In genomic region chr16:92423363-92423762, GRCm38 (mm10) we compare ENCODE assay signal across 11 mouse cellular contexts. TPM values are rescaled to one million over a fixed set of nuclear protein-coding genes. Genes with fewer than 3 reads are reported as not detected.
DNase-seq lines count a peak whose midpoint lies in the region; ATAC-seq and TF ChIP-seq lines count a peak whose summit lies in the region.
"Had no signal": no experiment of that assay in that cellular context is flagged by ENCODE, and none has a peak within 500 bp of the region (broad histone marks: within the 10 kb centered on the region; RNA-seq: fewer than 3 reads in every experiment).

No protein-coding gene starts in this region.

- TF ChIP-seq CTCF in stomach, postnatal 0 days (IDR thresholded peaks at IDR 0.05; ENCODE audit: low read depth) = no peak
- no peak for TF ChIP-seq CTCF in kidney, adult 2 months (conservative IDR thresholded peaks at IDR 0.05; ENCODE audit: insufficient read depth, insufficient read length, low read depth, low read length)
- no peak for TF ChIP-seq CTCF in olfactory bulb, adult 2 months (IDR thresholded peaks at IDR 0.05; ENCODE audit: insufficient read depth, low read depth, low read length)

- H3K27me3 ChIP-seq in stomach, embryonic 16.5 days (ENCODE audit: control insufficient read depth, insufficient read depth, low read length) = peaks cover 3% of the 10 kb centered on the region; the same call in 1 of the 2 replicates
- H3K27me3 ChIP-seq in stomach, postnatal 0 days (ENCODE audit: control insufficient read depth, insufficient read depth, low read length) = no peaks in the 10 kb centered on the region
- no peaks in the 10 kb centered on the region for H3K27me3 ChIP-seq in kidney, adult 2 months (replicated peaks; ENCODE audit: control insufficient read depth, insufficient read depth, low read length)
- H3K27me3 ChIP-seq: hindbrain, embryonic 13.5 days; liver, embryonic 13.5 days had no signal

- H3K9me3 ChIP-seq in stomach, embryonic 16.5 days (replicated peaks; ENCODE audit: control insufficient read depth, low read length) = no peaks in the 10 kb centered on the region
- no peaks in the 10 kb centered on the region for H3K9me3 ChIP-seq in stomach, postnatal 0 days (ENCODE audit: control insufficient read depth, low read length)
- H3K9me3 ChIP-seq: hindbrain, embryonic 13.5 days; liver, embryonic 13.5 days had no signal

- no peak for TF ChIP-seq POLR2A in kidney, adult 2 months (IDR thresholded peaks at IDR 0.05; ENCODE audit: low read depth, low read length)
- no peak for TF ChIP-seq POLR2A in olfactory bulb, adult 2 months (IDR thresholded peaks at IDR 0.05; ENCODE audit: insufficient read depth, low read depth, low read length)

- ATAC-seq in stomach, embryonic 16.5 days (ENCODE audit: insufficient read depth, low FRiP score) = no peak
- no peak for ATAC-seq in stomach, postnatal 0 days (ENCODE audit: low FRiP score, low TSS enrichment)
- no peak for ATAC-seq in erythroid progenitor cell, adult 5-6 weeks (replicated peaks; ENCODE audit: low FRiP score, poor library complexity, severe bottlenecking)

- no peak overlapping the region for H3K27ac ChIP-seq in stomach, embryonic 16.5 days (ENCODE audit: low read length)
- no peak overlapping the region for H3K27ac ChIP-seq in stomach, postnatal 0 days (replicated peaks)
- H3K27ac ChIP-seq in kidney, adult 2 months (ENCODE audit: insufficient read depth, low read depth, low read length) = peak overlapping the region; percentile 25; the same call in 1 of the 2 replicates
- H3K27ac ChIP-seq in olfactory bulb, adult 2 months (ENCODE audit: insufficient read depth, low read depth, low read length) = peak overlapping the region; percentile 27
- H3K27ac ChIP-seq: hindbrain, embryonic 13.5 days; liver, embryonic 13.5 days had no signal

- H3K4me1 ChIP-seq in stomach, embryonic 16.5 days (ENCODE audit: control insufficient read depth, insufficient read depth, low read length) = peaks cover 15% of the 10 kb centered on the region
- peaks cover 4% of the 10 kb centered on the region; the same call in 1 of the 2 replicates for H3K4me1 ChIP-seq in stomach, postnatal 0 days (replicated peaks; ENCODE audit: control insufficient read depth, insufficient read depth)
- peaks cover 31% of the 10 kb centered on the region for H3K4me1 ChIP-seq in kidney, adult 2 months (ENCODE audit: control insufficient read depth, insufficient read depth, low read length)
- H3K4me1 ChIP-seq in olfactory bulb, adult 2 months (ENCODE audit: control insufficient read depth, insufficient read depth, low read length) = peaks cover 48% of the 10 kb centered on the region

- peak; percentile 94 for DNase-seq in heart, adult 11 months
- no peak for DNase-seq in heart, postnatal 4 days
- DNase-seq in stomach, postnatal 0 days (ENCODE audit: low spot score) = no peak
- peak; percentile 86 for DNase-seq in kidney, adult 2 months
- no peak for DNase-seq in spleen, postnatal 36 days (ENCODE audit: low spot score in 2 of 2)
- DNase-seq: liver, embryonic 13.5 days; thymus, postnatal 4 days had no signal

- H3K36me3 ChIP-seq in stomach, embryonic 16.5 days (ENCODE audit: control insufficient read depth, insufficient read depth, low read length) = no peaks in the 10 kb centered on the region
- H3K36me3 ChIP-seq in stomach, postnatal 0 days (ENCODE audit: control insufficient read depth, insufficient read depth, low read length) = no peaks in the 10 kb centered on the region
- no peaks in the 10 kb centered on the region for H3K36me3 ChIP-seq in kidney, adult 2 months (ENCODE audit: control insufficient read depth, insufficient read depth, low read length)
- H3K36me3 ChIP-seq: hindbrain, embryonic 13.5 days; liver, embryonic 13.5 days had no signal

- H3K4me2 ChIP-seq in stomach, embryonic 16.5 days (ENCODE audit: low read depth, low read length) = no peak overlapping the region
- no peak overlapping the region for H3K4me2 ChIP-seq in stomach, postnatal 0 days (replicated peaks; ENCODE audit: low read depth)
- H3K4me2 ChIP-seq: hindbrain, embryonic 13.5 days; liver, embryonic 13.5 days had no signal

- no peak overlapping the region for H3K4me3 ChIP-seq in stomach, embryonic 16.5 days (replicated peaks; ENCODE audit: low read length)
- H3K4me3 ChIP-seq in stomach, postnatal 0 days (ENCODE audit: low read depth, low read length) = no peak overlapping the region
- no peak overlapping the region for H3K4me3 ChIP-seq in kidney, adult 2 months (ENCODE audit: insufficient read depth, low read depth, low read length)
- H3K4me3 ChIP-seq in olfactory bulb, adult 2 months (ENCODE audit: insufficient read depth, low read depth, low read length) = no peak overlapping the region
- H3K4me3 ChIP-seq: hindbrain, embryonic 13.5 days; liver, embryonic 13.5 days had no signal

- 0 out of 2 replicates have a peak overlapping the region, but pooled peaks have one; percentile 14 for H3K9ac ChIP-seq in stomach, embryonic 16.5 days (ENCODE audit: low read length)
- H3K9ac ChIP-seq in stomach, postnatal 0 days (ENCODE audit: low read length) = no peak overlapping the region
- H3K9ac ChIP-seq: hindbrain, embryonic 13.5 days; liver, embryonic 13.5 days had no signal

- 59% methylated on average over 10 of the region's 10 CpGs for WGBS in stomach, embryonic 16.5 days
- 62% methylated on average over 10 of the region's 10 CpGs for WGBS in stomach, postnatal 0 days
- WGBS in kidney, adult 2 months = 20% methylated on average over 10 of the region's 10 CpGs
- WGBS in olfactory bulb, adult 2 months = 45% methylated on average over 10 of the region's 10 CpGs

- TF ChIP-seq EP300 in stomach, postnatal 0 days (optimal IDR thresholded peaks at IDR 0.05) = no peak

RNA-seq across cellular contexts. Expression of gene Rcan1, which starts 47.3 kb away (rescaled TPM):
- total RNA-seq in heart, postnatal 4 days (2021) = 100 to 1,000 TPM; 117 to 127 TPM
- 19.6 and 21.6 TPM in 2 replicates for polyA plus RNA-seq in stomach, embryonic 16.5 days (2015; fragmentation: Nextera tagmentation; extraction: Ambion mirVana)
- 24.8 and 28.6 TPM in 2 replicates for polyA plus RNA-seq in stomach, postnatal 0 days (2015; fragmentation: Nextera tagmentation; extraction: Ambion mirVana)
- 36.2 and 44.4 TPM in 2 replicates for polyA plus RNA-seq in kidney, adult 2 months (2012; rRNA removed)
- not detected in 2 replicates for polyA plus RNA-seq in olfactory bulb, adult 2 months (2012; ENCODE audit: insufficient read depth, insufficient read length, low replicate concordance, missing spikeins)
- 3.4 and 3.6 TPM in 2 replicates for total RNA-seq in erythroid progenitor cell, adult 5-6 weeks (2015; ENCODE audit: low replicate concordance)
- total RNA-seq in erythroid progenitor cell, adult 5-6 weeks (2017; ENCODE audit: low replicate concordance) = 1.0 and 3.9 TPM in 2 replicates

Comparison
In these comparisons a context has a peak if more than half of its experiments do, and no peak if none do; other contexts are left out.
1. DNase-seq: peak in heart, adult 11 months (single experiment) and kidney, adult 2 months (single experiment); none in heart, postnatal 4 days (single experiment), stomach, postnatal 0 days (single experiment) and spleen, postnatal 36 days (0 of 2).
2. H3K27ac ChIP-seq: peak in kidney, adult 2 months (single experiment) and olfactory bulb, adult 2 months (single experiment); none in stomach, embryonic 16.5 days (single experiment) and stomach, postnatal 0 days (single experiment).
3. RNA of gene Rcan1, which starts 47.3 kb away (polyA plus RNA-seq): 36.2 to 44.4 TPM in kidney, adult 2 months, 24.8 to 28.6 TPM in stomach, postnatal 0 days and 19.6 to 21.6 TPM in stomach, embryonic 16.5 days; not detected in olfactory bulb, adult 2 months; every median in the first group is over 10 times any median in the second.